Mouse (Mus musculus) gastrocnemius, postnatal 10 days (tissue): ENCODE data around the gene Lrrc9. TPM values are rescaled to one million over a fixed set of nuclear protein-coding genes. Genes with fewer than 3 reads are reported as not detected.

Source experiments
- microRNA-seq, 2 experiments: library from miRNA; unstranded; fragments of <30 nt; microRNA quantifications; one replicate each; pipeline ENCODE4 v1.2.0; 2021
- total RNA-seq, 2 experiments: library from RNA; stranded (reverse); gene quantifications; 2 replicates each; pipeline ENCODE4 v1.2.3; 2021

Gene Lrrc9
- total RNA-seq, 2 experiments from 2014 or later = 0.16 TPM; not detected in 1

Small RNAs within 50 kb of the gene (microRNA-seq; reads per million reads assigned to microRNA genes)
- gene Gm44392 = 0 reads per million in 2 experiments

Other genes with a start within 250 kb of the Lrrc9 start
- 1 to 10 TPM; 6.0 to 7.1 TPM for gene Rtn1, start 32.8 kb upstream of the Lrrc9 start, total RNA-seq
- 1 to 10 TPM; 2.8 to 3.9 TPM for gene Pcnx4, start 94.5 kb downstream of the Lrrc9 start, total RNA-seq
- not detected for gene Gm4756, start 207.8 kb downstream of the Lrrc9 start, total RNA-seq
- 10 to 100 TPM; 29.9 to 35.9 TPM for gene Dhrs7, start 223.0 kb downstream of the Lrrc9 start, total RNA-seq